ENCODE assay signal across 22 mouse cellular contexts in the genomic region with DNA sequence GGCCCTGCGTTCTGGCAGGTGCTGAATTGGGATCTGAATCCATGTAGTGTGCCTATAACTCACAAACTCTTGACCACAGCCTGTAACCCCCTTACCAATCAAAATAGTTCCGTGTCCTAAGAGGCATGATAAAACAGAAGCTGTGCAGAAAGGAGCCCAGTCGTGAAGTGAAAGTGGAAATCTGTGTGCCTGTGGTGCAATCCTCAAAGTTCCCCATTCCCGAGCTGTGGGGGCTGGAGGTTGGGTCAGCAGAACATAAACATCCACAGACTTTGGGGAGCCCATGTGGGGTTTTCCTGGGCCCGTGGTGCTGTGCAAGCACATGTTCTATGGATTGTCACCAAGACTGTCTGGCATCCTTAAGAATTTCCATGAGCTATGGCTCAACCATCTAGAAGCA. TPM values are rescaled to one million over a fixed set of nuclear protein-coding genes. Genes with fewer than 3 reads are reported as not detected.
"Had no signal": no experiment of that assay in that cellular context is flagged by ENCODE, and none has a peak within 500 bp of the region (broad histone marks: within the 10 kb centered on the region; RNA-seq: fewer than 3 reads in every experiment).

No protein-coding gene starts in this region.

- ATAC-seq: intestine, embryonic 15.5 days; liver, embryonic 12.5 days had no signal

- DNase-seq: kidney, adult 2 months; kidney, postnatal 25 days; layer of hippocampus, postnatal 36 days; lung, adult 2 months; midbrain, embryonic 14.5 days; right cerebral cortex, adult 18-20 months; right cerebral cortex, postnatal 14 days; spleen, adult 18-20 months; thymus, postnatal 25 days had no signal

- H3K27me3 ChIP-seq: intestine, embryonic 15.5 days; liver, embryonic 12.5 days; liver, embryonic 15.5 days; megakaryocyte, embryonic 14.5 days; neural tube, embryonic 12.5 days; neural tube, embryonic 15.5 days; stomach, embryonic 15.5 days had no signal

- H3K9me3 ChIP-seq: intestine, embryonic 15.5 days; liver, embryonic 15.5 days; midbrain, embryonic 10.5 days; neural tube, embryonic 12.5 days; neural tube, embryonic 15.5 days; stomach, embryonic 15.5 days had no signal

- H3K9ac ChIP-seq: intestine, embryonic 15.5 days; liver, embryonic 12.5 days; liver, embryonic 15.5 days; neural tube, embryonic 12.5 days; neural tube, embryonic 15.5 days; stomach, embryonic 15.5 days had no signal

- H3K4me2 ChIP-seq: intestine, embryonic 15.5 days; liver, embryonic 12.5 days; liver, embryonic 15.5 days; neural tube, embryonic 12.5 days; neural tube, embryonic 15.5 days; stomach, embryonic 15.5 days had no signal

- H3K4me1 ChIP-seq: intestine, embryonic 15.5 days; liver, embryonic 12.5 days; liver, embryonic 15.5 days; megakaryocyte, embryonic 14.5 days; midbrain, embryonic 10.5 days; neural tube, embryonic 12.5 days; neural tube, embryonic 15.5 days; stomach, embryonic 15.5 days had no signal

- H3K36me3 ChIP-seq: intestine, embryonic 15.5 days; liver, embryonic 12.5 days; liver, embryonic 15.5 days; midbrain, embryonic 10.5 days; neural tube, embryonic 12.5 days; neural tube, embryonic 15.5 days; stomach, embryonic 15.5 days had no signal

- H3K4me3 ChIP-seq: intestine, embryonic 15.5 days; left cerebral cortex, adult 2 months; liver, embryonic 12.5 days; liver, embryonic 15.5 days; megakaryocyte, embryonic 14.5 days; midbrain, embryonic 10.5 days; neural tube, embryonic 12.5 days; neural tube, embryonic 15.5 days; stomach, embryonic 15.5 days had no signal

- H3K27ac ChIP-seq: intestine, embryonic 15.5 days; kidney, postnatal 0 days; left cerebral cortex, adult 2 months; liver, embryonic 12.5 days; liver, embryonic 15.5 days; midbrain, embryonic 10.5 days; neural tube, embryonic 12.5 days; neural tube, embryonic 15.5 days; stomach, embryonic 15.5 days had no signal

RNA-seq across cellular contexts. Expression of gene Cxcl13, which starts 21.7 kb away (rescaled TPM):
- total RNA-seq: layer of hippocampus, postnatal 36 days; left cerebral cortex, adult 2 months; left cerebral cortex, postnatal 10 days; left cerebral cortex, postnatal 36 days had no signal
- polyA plus RNA-seq: limb, embryonic 11.5 days; midbrain, embryonic 14.5 days had no signal
